Mouse (Mus musculus) colon, adult 2 months (tissue): Measurements from ENCODE around the gene Gm21170. TPM values are rescaled to one million over a fixed set of nuclear protein-coding genes. Genes with fewer than 3 reads are reported as not detected.

Source experiments
- polyA plus RNA-seq: library from polyadenylated mRNA; depleted of rRNA; stranded (reverse); fragments of >200 nt; gene quantifications from 2 replicates; pipeline ENCODE4 v1.2.3, GENCODE M21; 2012; rRNA removed

Gm21170 gene
- polyA plus RNA-seq = not detected in 2 replicates

GRCm38 (mm10) chrY:47690998-47691397, at the start of gene Gm21170:
TSS of gene Gm21170 (minus strand) at chrY:47691098.

Other genes starting within 250 kb of the Gm21170 start
- not detected in 2 replicates for gene Gm21256, start 240.1 kb downstream of the Gm21170 start, polyA plus RNA-seq